Mouse (Mus musculus) bone marrow macrophage, adult 2 months (primary cell): ENCODE measurements around the gene Gm20479. TPM values are rescaled to one million over a fixed set of nuclear protein-coding genes. Genes with fewer than 3 reads are reported as not detected.

Experiments
- H3K27ac ChIP-seq: 2 replicates; pipeline ENCODE4 v1.5.1; 2012; ENCODE audit warnings: low read depth, low read length; ENCODE audit not compliant: insufficient read depth
- H3K4me1 ChIP-seq: 2 replicates; pipeline ENCODE4 v1.6.1; 2012; ENCODE audit warnings: low read length; ENCODE audit not compliant: control insufficient read depth, insufficient read depth
- H3K4me3 ChIP-seq: 2 replicates; pipeline ENCODE4 v1.5.1; 2012; ENCODE audit warnings: mild to moderate bottlenecking, low read length, moderate library complexity; ENCODE audit not compliant: insufficient read depth
- CTCF ChIP-seq: IDR thresholded peaks from 2 replicates; pipeline ENCODE4 v1.5.1; 2012; ENCODE audit warnings: low read depth, mild to moderate bottlenecking, low read length, moderate library complexity
- POLR2A ChIP-seq: IDR thresholded peaks from 2 replicates; pipeline ENCODE4 v1.6.1; 2012; ENCODE audit warnings: mild to moderate bottlenecking, low read depth, low read length, borderline replicate concordance
- polyA plus RNA-seq: library from polyadenylated mRNA; stranded (reverse); fragments of >200 nt; gene quantifications from 2 replicates; pipeline ENCODE4 v1.2.4, GENCODE M21; 2012; ENCODE audit not compliant: missing spikeins, insufficient read depth, insufficient read length

Gene Gm20479
- polyA plus RNA-seq, 1 experiment: 10.4 TPM

DNA sequence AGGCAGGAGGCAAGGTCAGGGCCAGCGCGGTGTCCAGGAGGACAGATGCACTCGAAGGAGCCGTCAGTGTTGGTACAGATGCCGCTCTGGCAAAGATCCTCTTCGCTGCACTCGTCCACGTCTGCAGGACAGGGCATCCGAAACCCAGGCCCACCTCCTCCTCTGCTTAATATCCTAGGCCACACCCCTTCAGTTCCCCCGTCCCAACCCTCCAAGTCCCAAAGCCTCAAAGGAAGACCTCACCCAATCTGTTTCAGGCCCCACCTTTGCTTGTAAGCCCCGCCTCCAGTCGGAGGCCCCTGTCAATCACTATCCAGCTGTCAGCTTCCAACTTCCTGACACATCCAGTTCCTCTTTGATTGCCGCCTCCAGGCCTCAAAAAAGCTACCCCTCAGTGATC is 34.9 kb downstream of the Gm20479 start:
- Histone ChIP-seq H3K4me1 (peaks cover 8% of the 10 kb centered on the region), H3K4me3 (no peak overlapping the region), H3K27ac (no peak overlapping the region)
- TF ChIP-seq CTCF: no peak
- no peak for TF ChIP-seq POLR2A

DNA sequence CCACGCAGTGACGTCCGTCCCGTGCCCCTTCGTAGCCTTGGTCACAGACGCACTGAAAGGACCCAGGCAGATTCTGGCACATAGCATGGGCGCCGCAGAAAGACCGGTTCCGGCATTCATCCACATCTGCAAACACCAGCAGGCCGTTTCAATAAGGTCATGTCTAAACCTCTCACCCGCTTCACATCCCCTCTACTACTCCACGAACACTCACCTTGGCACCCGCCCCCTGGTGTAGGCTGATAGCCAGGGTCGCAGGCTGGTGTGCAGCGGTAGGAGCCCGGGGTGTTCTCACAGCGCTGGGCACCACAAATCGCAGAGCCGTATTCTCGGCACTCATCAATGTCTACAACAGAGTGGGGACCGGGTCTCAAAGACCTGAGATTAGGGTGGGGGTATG is 37.8 kb downstream of the Gm20479 start:
- no peak for TF ChIP-seq POLR2A
- TF ChIP-seq CTCF: no peak
- Histone ChIP-seq H3K4me3 (no peak overlapping the region), H3K27ac (no peak overlapping the region), H3K4me1 (peaks cover 3% of the 10 kb centered on the region)

DNA sequence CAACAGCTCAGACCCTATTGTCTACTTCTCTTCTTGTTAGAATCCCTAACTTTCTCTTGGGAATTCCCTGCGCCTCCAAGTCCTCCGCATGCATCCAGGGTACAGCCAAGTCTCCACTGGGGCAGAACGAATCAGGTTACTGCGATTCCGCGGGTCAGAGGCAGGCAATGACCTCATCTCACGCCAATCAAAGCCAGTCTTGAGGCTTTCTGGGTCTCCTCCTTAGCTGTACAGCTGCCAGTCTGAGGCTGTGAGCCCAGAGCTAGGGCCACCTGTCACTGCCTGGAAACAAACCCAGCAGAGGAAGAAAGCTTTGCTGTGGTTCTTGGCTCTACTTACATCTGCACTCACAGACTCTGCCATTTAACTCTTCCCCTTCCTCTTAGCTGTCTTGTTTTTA is 41.3 kb downstream of the Gm20479 start:
- Histone ChIP-seq H3K27ac (no peak overlapping the region), H3K4me3 (no peak overlapping the region), H3K4me1 (no peaks in the 10 kb centered on the region)
- no peak for TF ChIP-seq CTCF
- no peak for TF ChIP-seq POLR2A

GRCm38 (mm10) chr7:27314393-27314792 is 42.8 kb downstream of the Gm20479 start:
- TF ChIP-seq POLR2A (no peak), CTCF (no peak; the same call in 1 of the 2 replicates)

GRCm38 (mm10) chr7:27311651-27312284 is 45.5 kb downstream of the Gm20479 start:
- Histone ChIP-seq H3K4me3 (no peak overlapping the region), H3K27ac (no peak overlapping the region), H3K4me1 (no peaks in the 10 kb centered on the region)
- TF ChIP-seq POLR2A: no peak
- no peak for TF ChIP-seq CTCF

More at GRCm38 (mm10) chr7:27314393-27314792, 42.8 kb downstream of the Gm20479 start:
- Histone ChIP-seq H3K4me1 (no peaks in the 10 kb centered on the region), H3K27ac (no peak overlapping the region), H3K4me3 (no peak overlapping the region)

DNA sequence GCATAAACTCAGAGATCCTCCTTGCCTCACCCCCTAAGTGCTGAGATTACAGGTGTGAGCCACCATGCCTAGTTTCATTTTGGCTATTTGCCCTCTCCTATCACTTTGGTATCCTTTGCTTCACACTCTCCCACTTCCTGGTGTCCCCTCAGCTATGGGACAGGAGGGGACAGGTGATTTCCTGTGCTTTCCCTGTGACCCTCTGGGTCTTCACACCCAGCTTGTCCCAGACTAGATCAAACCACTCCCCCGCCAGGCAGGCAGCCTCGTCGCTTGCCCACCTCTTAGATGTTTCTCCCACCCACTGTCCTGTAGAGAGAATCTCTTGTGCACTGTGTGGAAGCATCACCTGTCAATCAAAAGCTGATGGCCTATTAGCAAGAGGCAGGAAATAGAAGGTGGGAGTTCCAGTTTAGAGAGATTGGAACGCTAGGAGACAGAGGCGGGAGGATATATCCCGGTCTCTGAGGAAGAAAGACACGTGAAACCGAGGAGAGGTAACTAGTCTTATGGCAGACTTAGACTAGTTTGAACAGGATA is 46.2 kb downstream of the Gm20479 start:
- Histone ChIP-seq H3K4me3 (no peak overlapping the region), H3K4me1 (no peaks in the 10 kb centered on the region), H3K27ac (no peak overlapping the region)
- TF ChIP-seq CTCF (no peak), POLR2A (no peak)

- TF ChIP-seq CTCF (no peak), POLR2A (no peak)
- H3K27ac ChIP-seq: no peak overlapping the region
- no peaks in the 10 kb centered on the region for H3K4me1 ChIP-seq
Measured at GRCm38 (mm10) chr7:27310306-27310705, 46.9 kb downstream of the Gm20479 start.

DNA sequence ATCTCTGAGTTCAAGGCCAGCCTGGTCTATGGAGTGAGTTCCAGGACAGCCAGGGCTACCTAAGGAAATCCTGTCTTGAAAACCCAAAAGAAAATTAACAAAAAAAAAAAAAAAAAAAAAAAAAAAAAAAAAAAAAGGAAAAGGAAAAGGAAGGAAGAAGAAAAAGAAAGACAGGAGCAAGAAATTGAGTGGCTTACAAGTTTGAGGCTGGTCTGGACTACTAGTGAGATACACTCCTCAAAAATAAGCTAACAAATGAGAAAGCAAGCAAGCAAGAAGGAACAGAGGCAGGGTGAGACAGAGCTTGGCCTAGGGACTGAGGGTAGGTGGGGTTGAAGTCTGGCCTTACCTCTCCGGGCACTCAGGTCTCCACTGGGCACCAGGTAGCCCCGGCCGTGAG is 47.4 kb downstream of the Gm20479 start:
- no peak for TF ChIP-seq CTCF
- H3K27ac ChIP-seq: no peak overlapping the region
- H3K4me1 ChIP-seq: no peaks in the 10 kb centered on the region
- no peak overlapping the region for H3K4me3 ChIP-seq

More at GRCm38 (mm10) chr7:27310306-27310705, 46.9 kb downstream of the Gm20479 start:
- peak overlapping the region; percentile 16; the same call in 1 of the 2 replicates for H3K4me3 ChIP-seq

GRCm38 (mm10) chr7:27308821-27309549 is 48.2 kb downstream of the Gm20479 start:
- Histone ChIP-seq H3K4me3 (no peak overlapping the region), H3K4me1 (no peaks in the 10 kb centered on the region), H3K27ac (no peak overlapping the region)
- no peak for TF ChIP-seq POLR2A
- no peak for TF ChIP-seq CTCF

- Histone ChIP-seq H3K4me1 (no peaks in the 10 kb centered on the region), H3K27ac (no peak overlapping the region), H3K4me3 (no peak overlapping the region)
- TF ChIP-seq POLR2A: no peak
- no peak for TF ChIP-seq CTCF
Measured at GRCm38 (mm10) chr7:27307551-27307950, 49.7 kb downstream of the Gm20479 start.
